Mouse (Mus musculus): Measurements from ENCODE around the gene Hadhb. TPM values are rescaled to one million over a fixed set of nuclear protein-coding genes. Genes with fewer than 3 reads are reported as not detected.
A peak's percentile ranks its signal among the peaks of the same experiment; 100 is the strongest.

Gene Hadhb
- total RNA-seq, 2 experiments from 2014 or later: 340 to 569 TPM

DNA sequence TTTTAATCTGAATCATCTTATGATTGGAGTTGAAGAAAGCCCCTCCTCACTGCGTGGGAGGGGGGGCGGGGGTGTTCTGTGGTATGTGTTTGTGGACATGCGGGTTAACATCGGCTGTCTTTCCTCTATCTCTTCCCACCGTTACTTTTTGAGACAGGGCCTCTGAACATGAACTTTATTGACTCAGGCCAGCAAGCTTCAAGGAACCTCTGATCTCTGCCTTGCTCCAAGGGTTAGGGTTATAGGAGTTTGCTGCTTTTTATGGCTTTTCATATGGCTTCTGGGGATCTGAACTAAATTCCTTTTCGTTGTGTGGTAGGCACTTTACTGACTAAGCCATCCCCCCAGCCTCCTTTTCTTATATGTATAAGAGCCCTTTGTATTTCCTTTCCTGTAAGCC is 7.3 kb downstream of the Hadhb start:
- Histone ChIP-seq H3K4me3 (no peak overlapping the region), H3K27ac (peak overlapping the region; percentile 83; the same call in 1 of the 2 replicates)
- intact Hi-C loops (cut with DNase I): no loop called here
- TF ChIP-seq CTCF (IDR thresholded peaks at IDR 0.05): no peak
- DNase-seq: no peak

DNA sequence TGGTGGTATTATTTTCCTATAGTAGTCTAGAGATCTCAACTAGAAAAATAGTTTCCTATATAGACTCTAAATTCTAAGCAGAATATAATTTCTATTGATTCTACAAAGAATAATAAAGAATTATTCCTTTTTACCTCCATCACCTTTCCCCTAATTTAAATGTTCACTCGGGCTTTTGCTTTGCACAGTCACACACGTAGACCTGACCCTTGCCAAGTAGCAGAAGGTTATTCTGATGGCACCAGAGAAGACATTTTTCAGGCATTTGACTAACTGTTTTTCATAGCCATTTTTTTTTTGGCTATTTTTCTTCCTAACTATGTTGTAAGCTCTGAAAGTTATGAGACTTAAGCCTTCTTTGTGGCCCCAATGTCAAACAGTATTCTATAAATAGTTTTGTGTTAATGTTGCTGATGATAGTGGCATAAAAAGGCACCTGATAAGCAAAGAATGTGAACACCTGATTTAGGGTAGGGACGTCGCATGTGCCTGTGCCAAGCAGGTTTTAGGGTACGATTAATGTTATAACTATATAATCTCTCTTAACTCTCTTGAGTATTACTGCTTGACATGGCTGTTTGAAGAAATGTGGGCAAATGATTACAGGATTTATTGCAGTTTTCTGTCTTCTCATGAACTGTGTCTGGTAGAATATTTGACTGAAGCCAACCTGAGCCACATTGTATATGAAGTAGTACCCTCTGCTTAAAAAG is 10.3 kb downstream of the Hadhb start:
- intact Hi-C loops (cut with DNase I): no loop called here
- peak overlapping the region; percentile 35; the same call in 1 of the 2 replicates for H3K27ac ChIP-seq
- DNase-seq: no peak
- no peak for TF ChIP-seq CTCF (IDR thresholded peaks at IDR 0.05)
- H3K4me3 ChIP-seq: no peak overlapping the region

DNA sequence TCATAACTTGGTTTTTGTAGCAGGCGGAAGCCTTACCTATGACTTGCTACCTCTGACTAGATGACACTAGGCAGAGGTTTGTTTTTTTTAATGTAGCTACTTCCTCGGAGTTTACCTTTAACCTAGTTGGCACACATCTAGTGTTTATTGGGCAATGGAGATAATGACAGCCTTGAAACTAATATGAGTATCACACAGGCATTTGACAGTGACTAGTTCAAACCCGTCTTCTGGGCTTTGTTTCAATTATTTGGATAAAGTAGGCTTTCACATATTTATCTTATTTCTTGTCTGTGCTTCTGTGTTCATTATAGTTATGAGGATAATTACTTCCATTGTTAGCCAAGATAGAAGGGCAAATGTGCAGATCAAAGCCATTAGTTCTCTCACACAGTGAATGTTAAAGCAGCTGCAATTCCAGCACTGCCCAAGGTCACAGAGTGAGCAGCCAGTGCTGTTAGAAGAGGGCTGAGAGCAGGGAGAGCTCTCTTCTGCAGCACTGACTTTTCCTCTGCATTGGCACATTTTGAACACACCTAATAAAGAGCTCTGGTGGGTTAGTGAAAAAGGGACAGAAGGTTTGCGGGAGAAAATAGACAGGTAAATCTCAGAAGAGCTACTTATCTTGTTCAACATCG is 15.4 kb downstream of the Hadhb start:
- no peak for TF ChIP-seq CTCF (IDR thresholded peaks at IDR 0.05)
- peak overlapping the region; percentile 73 for H3K27ac ChIP-seq
- intact Hi-C loops (cut with DNase I): no loop called here

DNA sequence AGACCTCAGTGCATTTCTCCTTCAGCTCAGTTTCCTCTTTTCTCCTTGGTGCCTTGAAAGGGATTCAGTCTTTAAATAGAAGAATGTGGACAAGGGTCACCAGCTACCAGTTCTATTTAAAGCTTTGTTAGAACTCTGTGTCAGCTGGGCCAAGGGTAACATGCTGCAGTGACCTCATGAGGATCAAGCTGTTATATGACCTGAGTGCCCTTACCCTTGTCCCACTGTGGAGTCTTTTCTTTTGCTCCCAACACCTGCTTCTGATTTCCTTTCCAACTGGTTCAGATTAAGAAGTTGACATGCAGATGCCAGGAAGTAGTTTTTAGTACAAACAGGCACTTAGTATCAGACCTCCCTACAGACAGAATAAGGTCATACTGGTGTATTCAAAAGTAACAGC is 17.1 kb downstream of the Hadhb start:
- no peak for DNase-seq
- intact Hi-C loops (cut with DNase I): no loop called here
- TF ChIP-seq CTCF (IDR thresholded peaks at IDR 0.05): no peak
- peak overlapping the region; percentile 73 for H3K27ac ChIP-seq
- no peak overlapping the region for H3K4me3 ChIP-seq

More for the DNA sequence above, 15.4 kb downstream of the Hadhb start:
- DNase-seq: no peak
- H3K4me3 ChIP-seq: no peak overlapping the region

DNA sequence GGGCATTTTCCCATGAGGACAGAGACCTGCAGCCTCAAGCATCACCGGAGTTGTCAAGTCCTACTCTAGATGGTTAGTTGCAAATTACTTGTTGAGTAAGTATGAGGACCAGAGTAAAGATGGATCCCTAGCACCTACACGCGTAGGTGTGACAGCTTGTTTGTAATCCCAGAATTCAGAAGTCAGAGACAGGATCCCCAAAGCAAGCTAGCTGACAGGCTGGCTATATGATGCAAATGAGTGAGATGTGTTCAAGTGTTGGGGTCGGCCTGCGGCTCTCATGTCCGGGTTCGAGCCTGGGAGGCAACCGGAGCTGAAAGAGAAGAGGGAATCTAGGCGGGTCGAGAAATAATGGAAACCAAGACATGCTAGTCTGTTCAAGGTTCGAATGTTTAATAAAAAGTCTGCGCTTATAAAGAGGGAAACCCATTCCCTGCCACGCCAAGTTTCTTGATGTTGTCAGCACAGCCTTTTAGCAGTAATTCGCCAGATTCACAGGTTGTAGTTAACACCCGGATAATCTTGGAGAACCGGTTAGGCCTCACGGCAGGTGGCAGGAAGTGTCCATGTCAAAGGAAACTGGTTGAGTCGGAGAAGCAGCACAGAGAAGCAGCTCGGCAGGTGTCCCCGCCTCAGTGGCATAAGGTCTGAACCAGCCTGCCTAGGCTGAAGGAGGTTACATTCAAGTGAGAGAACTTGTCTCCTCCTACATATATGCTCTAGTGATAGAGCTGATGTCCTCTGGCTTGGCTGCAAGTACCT is 18.1 kb downstream of the Hadhb start:
- no peak for TF ChIP-seq CTCF (IDR thresholded peaks at IDR 0.05)
- no peak for DNase-seq
- intact Hi-C loops (cut with DNase I): no loop called here
- Histone ChIP-seq H3K4me3 (no peak overlapping the region), H3K27ac (peak overlapping the region; percentile 73)

DNA sequence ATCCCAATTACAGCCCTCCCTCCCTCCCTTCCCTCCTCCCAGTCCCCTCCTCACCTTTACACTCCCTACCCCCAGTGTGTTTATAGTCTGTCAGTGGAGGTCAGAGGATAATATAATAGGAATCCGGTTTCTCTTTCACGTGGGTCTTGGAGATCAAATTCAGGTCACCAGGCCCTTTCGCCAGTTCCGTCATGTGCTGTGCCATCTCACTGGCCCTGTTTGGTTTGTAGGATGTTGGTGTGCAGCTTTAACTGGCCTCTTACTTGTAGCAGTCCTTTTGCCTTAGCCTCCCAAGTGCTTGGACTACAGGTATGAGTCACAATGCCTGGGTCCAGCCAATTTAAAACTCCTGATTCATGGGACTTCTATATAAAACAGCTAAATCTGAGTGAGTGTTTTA is 20.8 kb downstream of the Hadhb start:
- intact Hi-C loops (cut with DNase I): loop anchor here (5.0 kb wide), 1 partner anchor 44 kb away; no protein-coding TSS in a partner anchor
- TF ChIP-seq CTCF (IDR thresholded peaks at IDR 0.05): no peak
- peak; percentile 35 for DNase-seq
- Histone ChIP-seq H3K4me3 (no peak overlapping the region), H3K27ac (peak overlapping the region; percentile 63)

DNA sequence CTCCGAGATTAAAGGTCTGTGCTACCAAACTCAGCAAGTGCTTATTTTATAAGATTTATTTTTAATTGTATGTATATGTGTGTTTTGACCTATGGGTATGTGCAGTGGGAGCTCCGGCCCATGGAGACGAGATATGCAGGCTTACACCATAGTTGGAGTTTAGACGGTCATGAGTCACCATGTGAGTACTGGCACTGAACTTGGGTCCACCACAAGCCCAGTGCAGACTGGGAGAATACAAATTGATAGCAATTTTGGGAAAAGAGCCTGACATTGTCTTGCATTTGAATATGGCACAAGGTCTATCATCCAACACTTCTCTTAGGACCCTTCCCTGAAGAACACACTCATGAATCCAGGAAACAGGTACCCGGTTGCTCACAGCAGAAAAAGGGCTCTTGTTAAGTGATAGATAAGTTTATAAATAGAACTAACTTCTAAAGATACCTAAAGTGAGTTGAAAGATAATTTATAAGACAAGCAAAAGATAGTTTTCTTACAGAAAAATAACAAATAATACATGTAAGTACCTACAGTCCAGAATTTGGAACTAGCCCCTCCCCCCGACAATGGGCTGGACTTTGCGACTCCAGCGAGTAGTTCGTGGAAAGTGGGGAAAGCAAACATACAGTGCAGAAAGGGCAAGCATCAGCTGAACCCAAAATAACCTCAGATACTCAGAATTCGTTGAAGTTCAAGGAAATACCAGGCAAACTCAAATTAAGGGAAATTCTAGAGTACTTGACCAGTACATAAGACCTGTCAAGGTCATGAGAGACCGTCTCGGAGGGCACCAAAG is 32.8 kb downstream of the Hadhb start:
- TF ChIP-seq CTCF (IDR thresholded peaks at IDR 0.05): no peak
- intact Hi-C loops (cut with DNase I): no loop called here
- no peak for DNase-seq
- no peak overlapping the region for H3K4me3 ChIP-seq
- H3K27ac ChIP-seq: no peak overlapping the region

DNA sequence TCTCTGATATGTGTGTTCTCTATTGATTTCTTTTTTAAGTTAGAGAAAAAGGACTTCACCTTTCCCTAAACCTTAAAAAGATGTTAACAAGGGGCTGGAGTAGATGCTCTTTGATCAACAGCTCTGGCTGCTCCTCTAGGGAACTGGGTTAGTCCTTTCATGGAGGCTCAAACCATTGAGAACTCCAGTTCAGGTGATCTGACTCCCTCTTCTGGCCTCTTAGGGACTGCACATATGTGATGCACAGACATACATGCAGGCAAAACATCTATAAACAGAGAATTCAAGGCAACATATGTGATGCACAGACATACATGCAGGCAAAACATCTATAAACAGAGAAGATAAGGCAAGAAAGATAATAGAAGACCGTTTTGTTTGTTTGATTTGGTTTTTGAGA is 37.4 kb downstream of the Hadhb start:
- TF ChIP-seq CTCF (IDR thresholded peaks at IDR 0.05): peak; percentile 45
- intact Hi-C loops (cut with DNase I): no loop called here
- DNase-seq: no peak
- Histone ChIP-seq H3K4me3 (no peak overlapping the region), H3K27ac (no peak overlapping the region)

DNA sequence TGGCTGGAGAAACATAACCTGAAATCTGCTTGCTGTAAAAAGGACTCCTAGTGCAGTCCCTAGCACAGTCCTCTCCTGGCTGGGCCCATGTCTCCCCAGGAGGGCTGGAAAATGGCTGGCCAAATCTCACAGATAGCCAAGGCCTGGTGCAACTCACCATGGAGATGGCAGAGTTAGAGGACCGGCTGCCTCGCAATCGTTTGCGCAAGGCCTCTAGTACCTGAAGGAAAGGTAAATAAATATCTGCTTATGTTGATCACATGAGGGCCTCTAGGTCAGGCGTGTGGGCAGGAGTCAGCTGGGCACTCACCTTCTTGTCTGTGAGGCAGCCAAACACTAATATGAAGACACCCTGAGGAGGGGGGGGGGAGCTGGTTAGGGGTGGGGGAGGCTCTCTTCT is 40.3 kb downstream of the Hadhb start:
- no peak for TF ChIP-seq CTCF (IDR thresholded peaks at IDR 0.05)
- no peak overlapping the region for H3K27ac ChIP-seq
- no peak for DNase-seq
- intact Hi-C loops (cut with DNase I): no loop called here
- H3K4me3 ChIP-seq: no peak overlapping the region

DNA sequence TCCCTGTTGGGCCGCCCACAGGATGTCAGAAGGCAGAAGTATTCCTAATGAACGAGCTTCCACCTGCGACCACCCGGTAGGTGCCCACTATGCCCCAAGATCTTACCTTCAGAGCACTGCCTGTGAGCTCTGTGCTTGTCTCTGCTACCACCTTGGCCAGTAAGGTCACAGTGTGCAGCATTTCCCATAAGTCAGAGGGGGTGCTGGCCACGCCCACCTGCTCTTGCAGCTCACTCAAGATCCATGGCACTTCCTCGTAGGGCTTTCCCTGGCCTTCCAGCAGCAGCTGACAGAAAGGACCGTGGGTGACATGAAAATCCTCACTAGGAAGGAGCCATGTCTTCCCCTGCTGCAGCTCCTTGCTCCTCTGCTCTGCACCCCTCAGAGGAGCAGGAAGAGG is 43.2 kb downstream of the Hadhb start:
- no peak for DNase-seq
- intact Hi-C loops (cut with DNase I): no loop called here
- H3K27ac ChIP-seq: no peak overlapping the region
- TF ChIP-seq CTCF (IDR thresholded peaks at IDR 0.05): no peak
- H3K4me3 ChIP-seq: no peak overlapping the region

DNA sequence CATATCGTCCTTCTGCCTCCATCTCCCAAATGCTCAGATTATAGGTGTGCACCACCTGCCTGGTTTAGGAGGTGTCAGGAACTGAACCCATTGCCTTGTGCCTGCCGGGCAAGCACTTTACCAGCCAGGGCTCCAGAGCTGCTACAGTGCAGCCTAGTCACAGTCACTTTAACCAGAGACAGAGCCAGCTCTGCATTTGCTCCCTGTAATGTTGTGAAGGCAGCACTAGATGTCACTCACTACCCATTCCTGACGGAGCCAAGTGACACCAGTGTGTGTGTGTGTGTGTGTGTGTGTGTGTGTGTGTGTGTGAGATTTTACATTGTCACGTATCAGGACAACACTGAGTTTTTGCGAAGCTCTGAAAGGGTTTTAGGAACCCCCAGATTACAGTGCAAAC is 46.5 kb downstream of the Hadhb start:
- TF ChIP-seq CTCF (IDR thresholded peaks at IDR 0.05): peak; percentile 54
- DNase-seq: no peak
- H3K27ac ChIP-seq: no peak overlapping the region
- no peak overlapping the region for H3K4me3 ChIP-seq
- intact Hi-C loops (cut with DNase I): no loop called here

DNA sequence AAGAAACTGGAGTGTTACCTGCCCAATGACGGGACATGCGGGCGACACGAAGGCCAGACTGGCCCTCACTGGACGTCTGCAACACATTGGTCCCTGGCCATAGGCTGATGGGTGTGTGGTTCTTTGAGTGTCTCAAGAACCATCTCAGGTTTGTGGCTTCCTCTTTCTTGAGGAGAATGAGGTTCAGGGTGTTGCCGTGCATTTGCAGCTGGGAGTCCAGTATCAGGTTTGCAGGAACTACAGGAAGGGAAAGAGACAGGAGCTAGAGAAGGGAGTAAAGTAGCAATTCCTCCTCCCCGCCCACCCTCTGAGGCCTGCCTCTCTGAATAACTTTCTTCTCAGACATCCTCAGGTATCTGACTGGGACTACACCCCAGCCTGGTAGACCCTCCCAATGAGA is 47.2 kb downstream of the Hadhb start:
- DNase-seq: no peak
- Histone ChIP-seq H3K4me3 (no peak overlapping the region), H3K27ac (no peak overlapping the region)
- intact Hi-C loops (cut with DNase I): no loop called here
- no peak for TF ChIP-seq CTCF (IDR thresholded peaks at IDR 0.05)

All from gastrocnemius, adult 2 months (tissue).